Mouse (Mus musculus) frontal cortex, postnatal 36 days (tissue): ENCODE data around the gene Cdh15.
A peak's percentile ranks its signal among the peaks of the same experiment; 100 is the strongest.

ENCODE experiments used
- DNase-seq, 2 experiments: peaks; one replicate each; pipeline ENCODE4 v3.0.0; 2022; ENCODE audit warnings: low spot score in 2 of 2

The Cdh15 gene

GRCm38 (mm10) chr8:122847829-122848561 lies at the start of gene Cdh15:
Gene Cdh15 (plus strand): TSS chr8:122847966.
- peak in 1 of 2 experiments; percentile 18 for DNase-seq

GRCm38 (mm10) chr8:122803906-122804761 lies 43.6 kb upstream of the Cdh15 start:
- no peak for DNase-seq

GRCm38 (mm10) chr8:122805349-122805748 lies 42.4 kb upstream of the Cdh15 start:
- peak; percentile 19 to 36 for DNase-seq

- no peak for DNase-seq
Measured at GRCm38 (mm10) chr8:122806956-122807538, 40.7 kb upstream of the Cdh15 start.

GRCm38 (mm10) chr8:122807907-122808306 lies 39.9 kb upstream of the Cdh15 start:
- no peak for DNase-seq

- no peak for DNase-seq
Measured at GRCm38 (mm10) chr8:122810376-122810775, 37.4 kb upstream of the Cdh15 start.

GRCm38 (mm10) chr8:122811870-122812494 lies 35.8 kb upstream of the Cdh15 start:
- no peak for DNase-seq

- DNase-seq = no peak
Measured at GRCm38 (mm10) chr8:122812610-122813250, 35.0 kb upstream of the Cdh15 start.

- no peak for DNase-seq
Measured at GRCm38 (mm10) chr8:122814608-122815007, 33.2 kb upstream of the Cdh15 start.

GRCm38 (mm10) chr8:122816965-122817364 lies 30.8 kb upstream of the Cdh15 start:
- no peak for DNase-seq

- DNase-seq = no peak
Measured at GRCm38 (mm10) chr8:122817724-122818496, 29.9 kb upstream of the Cdh15 start.

GRCm38 (mm10) chr8:122819776-122820175 lies 28.0 kb upstream of the Cdh15 start:
- DNase-seq = no peak

- DNase-seq = no peak
Measured at GRCm38 (mm10) chr8:122824571-122824970, 23.2 kb upstream of the Cdh15 start.

GRCm38 (mm10) chr8:122824986-122825385 lies 22.8 kb upstream of the Cdh15 start:
- DNase-seq = no peak

GRCm38 (mm10) chr8:122825408-122825807 lies 22.4 kb upstream of the Cdh15 start:
- DNase-seq = no peak

- no peak for DNase-seq
Measured at GRCm38 (mm10) chr8:122829396-122829795, 18.4 kb upstream of the Cdh15 start.

- DNase-seq = peak; percentile 93
Measured at GRCm38 (mm10) chr8:122830349-122831061, 17.3 kb upstream of the Cdh15 start.

GRCm38 (mm10) chr8:122834416-122834815 lies 13.3 kb upstream of the Cdh15 start:
- no peak for DNase-seq

- peak; percentile 70 to 80 for DNase-seq
Measured at GRCm38 (mm10) chr8:122834971-122835370, 12.8 kb upstream of the Cdh15 start.

GRCm38 (mm10) chr8:122836199-122836598 lies 11.6 kb upstream of the Cdh15 start:
- DNase-seq = no peak
